Mouse (Mus musculus) CH12.LX (cell line): ENCODE measurements around the gene Csk. TPM values are rescaled to one million over a fixed set of nuclear protein-coding genes. Genes with fewer than 3 reads are reported as not detected.

ENCODE experiments used
- DNase-seq: peaks from one replicate; pipeline ENCODE4 v3.0.0-alpha.2; 2013; ENCODE audit errors: extremely low read depth
- H3K27ac ChIP-seq: 2 replicates; pipeline ENCODE4 v1.5.1; 2012; ENCODE audit warnings: low read depth, mild to moderate bottlenecking, control low read depth, moderate library complexity; ENCODE audit not compliant: insufficient read depth
- H3K27me3 ChIP-seq: replicated peaks from 2 replicates; pipeline ENCODE3; 2012; ENCODE audit warnings: inconsistent platforms
- H3K36me3 ChIP-seq, 2 experiments: replicated peaks in 1 of 2; 2 replicates each; pipeline versions ENCODE3 to v1.6.1; 2012; ENCODE audit warnings: inconsistent platforms in 1 of 2, low read length in 1 of 2, mild to moderate bottlenecking in 1 of 2, mixed read lengths in 1 of 2, moderate library complexity in 1 of 2; ENCODE audit not compliant: control insufficient read depth in 1 of 2, insufficient read depth in 1 of 2
- H3K4me1 ChIP-seq, 2 experiments: 2 replicates each; pipeline ENCODE4 v1.6.1; 2012; ENCODE audit warnings: inconsistent platforms in 1 of 2, moderate library complexity in 1 of 2; ENCODE audit not compliant: insufficient read depth in 2 of 2, control insufficient read depth in 1 of 2
- H3K4me2 ChIP-seq: 2 replicates; pipeline ENCODE4 v1.6.1; 2012; ENCODE audit warnings: low read depth, mild to moderate bottlenecking, control low read depth; ENCODE audit not compliant: poor library complexity, insufficient read depth, severe bottlenecking
- H3K4me3 ChIP-seq, 3 experiments: fragments of 150-350 bp in 1 of 3; sonication (generic) in 1 of 3; replicated peaks in 1 of 3; 2 replicates each; pipeline versions ENCODE3 to v1.5.1; 2011 to 2012; ENCODE audit warnings: low read depth in 2 of 3, low read length in 2 of 3, mild to moderate bottlenecking in 2 of 3, moderate library complexity in 2 of 3, control low read depth in 1 of 3, improper control_type of control experiment in 1 of 3, inconsistent platforms in 1 of 3, mixed read lengths in 1 of 3; ENCODE audit not compliant: poor library complexity in 1 of 3
- H3K79me2 ChIP-seq: replicated peaks from 2 replicates; pipeline ENCODE4 v1.6.1; 2012; ENCODE audit warnings: mild to moderate bottlenecking, moderate library complexity; ENCODE audit not compliant: control insufficient read depth, poor library complexity, insufficient read depth, severe bottlenecking; ENCODE audit errors: extremely low read depth
- H3K9ac ChIP-seq: 2 replicates; pipeline ENCODE4 v1.6.1; 2012; ENCODE audit warnings: low read depth, mild to moderate bottlenecking, control low read depth, moderate library complexity; ENCODE audit not compliant: insufficient read depth
- H3K9me3 ChIP-seq: replicated peaks from 2 replicates; pipeline ENCODE3; 2012; ENCODE audit warnings: low read length, inconsistent platforms, mixed read lengths
- CHD1 ChIP-seq: IDR thresholded peaks from 2 replicates; pipeline ENCODE4 v1.6.1; 2012; ENCODE audit warnings: low read depth, low read length, improper control_type of control experiment, inconsistent platforms
- CHD2 ChIP-seq: IDR thresholded peaks from 2 replicates; pipeline ENCODE4 v1.6.1; 2011; ENCODE audit warnings: low read length, improper control_type of control experiment
- CTCF ChIP-seq, 2 experiments: IDR thresholded peaks in 1 of 2; conservative IDR thresholded peaks in 1 of 2; 2 replicates each; pipeline ENCODE4 v1.5.1; 2011 to 2012; ENCODE audit warnings: low read depth in 2 of 2, low read length in 2 of 2, improper control_type of control experiment in 1 of 2, inconsistent platforms in 1 of 2, mild to moderate bottlenecking in 1 of 2, moderate library complexity in 1 of 2
- EP300 ChIP-seq: IDR thresholded peaks from 2 replicates; pipeline ENCODE4 v1.6.1; 2011; ENCODE audit warnings: low read length, improper control_type of control experiment
- HCFC1 ChIP-seq: IDR thresholded peaks from 2 replicates; pipeline ENCODE4 v1.6.1; 2012; ENCODE audit warnings: low read depth, mild to moderate bottlenecking, inconsistent platforms, low read length, improper control_type of control experiment
- KAT2A ChIP-seq: IDR thresholded peaks from 2 replicates; pipeline ENCODE4 v1.6.1; 2012; ENCODE audit warnings: low read length, improper control_type of control experiment, inconsistent platforms; ENCODE audit not compliant: insufficient replicate concordance
- POLR2A ChIP-seq: IDR thresholded peaks from 2 replicates; pipeline ENCODE4 v1.6.1; 2011; ENCODE audit warnings: low read depth, mild to moderate bottlenecking, improper control_type of control experiment, low read length
- POLR2AphosphoS2 ChIP-seq: IDR thresholded peaks from 2 replicates; pipeline ENCODE4 v1.6.1; 2011; ENCODE audit warnings: low read depth, low read length, improper control_type of control experiment
- TCF12 ChIP-seq: IDR thresholded peaks from 2 replicates; pipeline ENCODE4 v1.6.1; 2014; ENCODE audit warnings: low read depth, mild to moderate bottlenecking, inconsistent platforms, low read length, improper control_type of control experiment
- UBTF ChIP-seq: IDR thresholded peaks from 2 replicates; pipeline ENCODE4 v1.6.1; 2012; ENCODE audit warnings: low read depth, mild to moderate bottlenecking, inconsistent platforms, low read length, improper control_type of control experiment, moderate library complexity
- USF1 ChIP-seq: IDR thresholded peaks from 2 replicates; pipeline ENCODE4 v1.6.1; 2014; ENCODE audit warnings: low read depth, mild to moderate bottlenecking, inconsistent platforms, low read length, improper control_type of control experiment
- USF2 ChIP-seq: conservative IDR thresholded peaks from 2 replicates; pipeline ENCODE4 v1.6.1; 2011; ENCODE audit warnings: low read depth, low read length, improper control_type of control experiment
- dilution Hi-C: fragments of 300-500 bp; cut with MboI; formaldehyde crosslinking; loops from 2 replicates; pipeline ENCODE4 v1.14.3; 2020; ENCODE audit warnings: low sequenced_read_pairs; ENCODE audit not compliant: extremely low pct_unique_long_range_greater_than_20kb, extremely low pct_ligation_motif_present
- in situ Hi-C: fragments of 300-500 bp; cut with MboI; formaldehyde crosslinking; loops from 3 replicates; pipeline ENCODE4 v1.14.3; 2019; ENCODE audit warnings: low sequenced_read_pairs, low pct_ligation_motif_present, low pct_unique_long_range_greater_than_20kb, mixed read lengths
- polyA plus RNA-seq: library from polyadenylated mRNA; unstranded; fragments of >175 nt; gene quantifications from 2 replicates; pipeline ENCODE4 v1.2.1, GENCODE M21; 2012; ENCODE audit warnings: low read depth; ENCODE audit not compliant: insufficient read length
- total RNA-seq, 2 experiments: library from RNA; depleted of rRNA; stranded (reverse); fragments of 300-350 nt in 1 of 2; fragments of >200 nt in 1 of 2; gene quantifications; 2 replicates each; pipeline ENCODE4 v1.2.3; 2012 to 2014

Gene Csk
- total and polyA plus RNA-seq, 3 experiments: 111 to 153 (median 111) TPM

DNA sequence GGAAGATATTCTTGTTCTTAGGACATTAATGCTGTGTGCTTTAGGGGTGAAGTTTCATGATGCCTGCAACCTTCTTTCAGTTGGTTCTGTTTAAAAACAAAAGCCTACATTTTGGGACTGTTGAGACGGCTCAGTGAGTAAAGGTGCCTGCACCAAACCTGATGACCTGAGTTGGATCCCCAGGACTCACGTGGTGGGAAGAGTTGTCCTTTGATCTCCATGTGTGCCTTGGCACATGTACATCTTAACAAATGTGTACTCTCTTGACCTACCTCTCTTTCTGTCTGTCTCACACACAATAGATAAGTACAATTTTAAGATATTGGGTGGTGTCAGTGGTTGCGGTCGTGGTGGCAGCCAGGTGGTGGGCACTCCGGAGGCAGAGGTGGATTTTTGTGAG, 32.6 kb upstream of the Csk start:
- Histone ChIP-seq H3K4me2 (no peak overlapping the region), H3K4me3 (no peak overlapping the region), H3K27me3 (peaks cover 25% of the 10 kb centered on the region), H3K9me3 (no peaks in the 10 kb centered on the region), H3K36me3 (no peaks in the 10 kb centered on the region), H3K27ac (no peak overlapping the region), H3K4me1 (no peaks in the 10 kb centered on the region), H3K79me2 (no peaks in the 10 kb centered on the region), H3K9ac (no peak overlapping the region)
- no peak for DNase-seq
- in situ Hi-C loops: no loop called here
- TF ChIP-seq USF1 (no peak), USF2 (no peak), EP300 (no peak)
- dilution Hi-C loops: no loop called here

GRCm38 (mm10) chr9:57683520-57683919, 30.1 kb upstream of the Csk start, which contains the start of gene Cyp1a2:
Gene Cyp1a2, minus strand, starts transcription at chr9:57683703.
- dilution Hi-C loops: no loop called here
- TF ChIP-seq CTCF (conservative IDR thresholded peaks at IDR 0.05 in 1 of 2, IDR thresholded peaks at IDR 0.05 in 1 of 2; ENCODE audit: low read depth in 2 of 2, low read length in 2 of 2) (no peak), TCF12 (no peak), HCFC1 (no peak), CHD1 (no peak), USF1 (no peak), POLR2AphosphoS2 (no peak), UBTF (no peak), CHD2 (no peak), POLR2A (no peak)

GRCm38 (mm10) chr9:57681411-57681810, 28.0 kb upstream of the Csk start:
- TF ChIP-seq POLR2A (no peak), KAT2A (no peak)
- in situ Hi-C loops: no loop called here

More at GRCm38 (mm10) chr9:57683520-57683919, 30.1 kb upstream of the Csk start, which contains the start of gene Cyp1a2:
- no peaks in the 10 kb centered on the region for H3K36me3 ChIP-seq
- H3K27ac ChIP-seq: no peak within 1 kb of the TSS
- H3K4me2 ChIP-seq: no peak within 1 kb of the TSS
- no peak within 1 kb of the TSS for H3K4me3 ChIP-seq
- no peak for DNase-seq
- no peaks in the 10 kb centered on the region for H3K4me1 ChIP-seq
- H3K9ac ChIP-seq: no peak within 1 kb of the TSS
- H3K27me3 ChIP-seq: peaks cover 41% of the 10 kb centered on the region
- H3K79me2 ChIP-seq: no peaks in the 10 kb centered on the region
- in situ Hi-C loops: no loop called here
- no peaks in the 10 kb centered on the region for H3K9me3 ChIP-seq

More at GRCm38 (mm10) chr9:57681411-57681810, 28.0 kb upstream of the Csk start:
- dilution Hi-C loops: no loop called here
- Histone ChIP-seq H3K79me2 (no peaks in the 10 kb centered on the region), H3K4me3 (no peak overlapping the region), H3K27ac (no peak overlapping the region), H3K9me3 (no peaks in the 10 kb centered on the region), H3K36me3 (no peaks in the 10 kb centered on the region), H3K27me3 (peaks cover 43% of the 10 kb centered on the region), H3K4me2 (no peak overlapping the region), H3K9ac (no peak overlapping the region), H3K4me1 (no peaks in the 10 kb centered on the region)
- DNase-seq: no peak
